Mouse (Mus musculus): ENCODE measurements around the gene Ywhag. TPM values are rescaled to one million over a fixed set of nuclear protein-coding genes. Genes with fewer than 3 reads are reported as not detected.

The Ywhag gene
- total RNA-seq, 4 experiments from 2014 or later = 1,072 to 1,089 (median 1,074) TPM

DNA sequence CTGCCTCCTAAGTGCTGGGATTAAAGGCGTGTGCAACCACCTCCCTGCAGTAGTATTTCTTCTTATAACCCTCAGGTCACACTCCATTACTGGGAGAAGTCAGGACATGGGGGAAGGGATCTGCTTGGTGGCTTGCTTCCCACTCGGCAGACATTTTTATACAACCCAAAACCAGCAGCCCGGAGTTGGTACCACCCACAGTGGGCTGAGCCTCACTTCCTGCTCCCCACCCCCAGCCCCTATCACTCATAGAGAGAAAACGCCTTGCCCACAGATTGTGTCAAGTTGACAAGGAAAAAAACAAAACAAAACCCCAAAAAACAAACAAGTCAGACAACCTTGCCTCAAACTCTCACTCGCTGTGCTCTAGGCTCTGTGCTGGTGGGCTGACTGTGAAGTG is 21.2 kb downstream of the Ywhag start:
- DNase-seq (ENCODE audit: low spot score in 2 of 2) = no peak

- no peak for DNase-seq (ENCODE audit: low spot score in 2 of 2)
Observed at GRCm38 (mm10) chr5:135911633-135912220, 22.7 kb downstream of the Ywhag start.

GRCm38 (mm10) chr5:135910813-135911212 is 23.6 kb downstream of the Ywhag start:
- DNase-seq (ENCODE audit: low spot score in 2 of 2) = no peak

DNA sequence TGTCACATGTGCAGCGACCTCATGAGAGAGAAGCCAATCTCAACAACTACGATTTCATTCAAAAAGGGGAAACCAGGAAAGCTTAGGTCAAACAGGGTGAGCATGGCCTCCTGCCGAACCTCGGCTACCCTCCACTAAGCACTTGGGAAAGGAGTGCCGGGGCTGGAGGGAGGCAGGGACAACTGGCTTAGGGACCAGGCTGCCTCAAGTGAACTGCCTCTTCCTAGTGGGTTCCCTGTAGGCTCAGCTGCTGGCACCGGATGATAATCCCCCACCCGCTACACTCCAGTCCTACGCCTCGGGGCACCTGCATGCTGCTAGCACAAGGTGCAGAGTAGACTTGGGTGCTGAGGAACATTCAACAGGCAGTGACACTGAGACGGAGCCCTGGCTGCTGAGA is 24.8 kb downstream of the Ywhag start:
- no peak for DNase-seq (ENCODE audit: low spot score in 2 of 2)

DNA sequence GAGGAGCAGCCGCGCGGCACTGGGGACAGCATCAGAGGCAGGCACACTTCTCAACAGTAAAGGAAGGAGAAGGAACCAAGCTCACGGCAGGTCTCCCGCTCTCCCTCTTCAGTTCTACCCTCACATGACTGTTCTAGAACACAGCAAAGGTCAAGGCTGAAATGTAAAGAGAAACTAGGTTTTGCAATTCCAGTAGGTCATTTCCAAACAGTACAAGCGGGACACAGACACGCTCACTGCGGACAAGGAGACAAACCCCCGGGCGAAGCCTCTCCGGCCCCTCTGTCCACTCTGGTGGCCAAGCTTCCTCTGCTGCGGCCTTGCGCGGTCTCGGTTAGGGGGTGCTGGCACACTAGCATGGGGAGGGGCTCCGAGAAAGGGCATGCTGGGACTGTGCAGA is 25.4 kb downstream of the Ywhag start:
- DNase-seq (ENCODE audit: low spot score in 2 of 2) = no peak

GRCm38 (mm10) chr5:135908185-135908584 is 26.2 kb downstream of the Ywhag start:
- DNase-seq (ENCODE audit: low spot score in 2 of 2) = peak in 1 of 2 experiments; percentile 42

- DNase-seq (ENCODE audit: low spot score in 2 of 2) = no peak
Observed at GRCm38 (mm10) chr5:135907256-135907655, 27.2 kb downstream of the Ywhag start.

GRCm38 (mm10) chr5:135906846-135907245 is 27.6 kb downstream of the Ywhag start:
- no peak for DNase-seq (ENCODE audit: low spot score in 2 of 2)

GRCm38 (mm10) chr5:135905320-135906225 is 28.8 kb downstream of the Ywhag start:
- DNase-seq (ENCODE audit: low spot score in 2 of 2) = no peak

DNA sequence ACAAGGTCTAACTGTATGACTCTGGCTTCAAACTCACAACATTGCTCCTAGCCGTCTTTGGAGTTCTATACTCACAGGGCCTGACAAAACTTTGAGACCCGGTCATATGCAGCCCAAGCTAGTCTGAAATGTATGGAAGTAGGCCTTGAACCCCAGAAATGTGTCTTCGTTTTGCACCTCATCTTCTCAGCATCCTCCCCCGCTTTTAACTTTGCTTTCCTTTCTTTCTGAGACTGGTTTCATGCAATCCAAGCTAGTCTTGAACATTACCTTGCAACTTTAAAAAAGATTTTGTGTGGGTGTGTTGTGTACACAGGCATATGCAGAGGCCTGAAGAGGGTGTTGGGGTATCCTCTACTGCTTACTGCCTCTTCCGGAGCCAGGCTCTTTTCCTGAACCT is 30.2 kb downstream of the Ywhag start:
- DNase-seq (ENCODE audit: low spot score in 2 of 2) = no peak

DNA sequence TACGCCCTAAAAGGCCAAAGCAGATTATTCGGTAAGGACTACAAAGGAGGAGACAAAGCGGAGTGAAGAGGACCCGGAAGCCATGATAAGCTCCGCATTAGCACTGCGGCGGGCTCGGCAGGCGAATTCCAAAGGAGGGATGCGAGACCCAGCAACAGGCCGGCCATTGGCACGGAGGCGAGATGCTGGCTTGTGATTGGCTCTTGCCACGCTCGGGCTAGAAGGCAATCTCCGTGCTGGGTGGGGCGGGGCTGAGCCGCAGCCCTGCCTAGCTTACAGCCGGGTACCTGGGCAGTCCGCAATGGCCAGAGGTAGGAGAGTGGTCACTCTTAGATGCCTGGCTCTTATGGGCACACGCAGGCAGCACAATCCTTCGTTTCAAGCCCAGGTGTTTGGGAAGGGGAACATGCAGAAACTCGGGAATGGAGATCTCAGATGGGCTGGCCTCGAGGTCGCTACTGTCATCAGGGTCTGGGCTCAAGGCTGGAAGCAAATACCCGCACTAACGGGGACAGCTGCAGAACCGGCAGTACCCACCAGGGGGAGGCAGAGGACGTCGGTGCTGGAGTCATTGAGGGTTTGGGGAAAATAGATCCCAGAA is 30.8 kb downstream of the Ywhag start:
- DNase-seq (ENCODE audit: low spot score in 2 of 2) = peak; percentile 95 to 97

- no peak for DNase-seq (ENCODE audit: low spot score in 2 of 2)
Observed at GRCm38 (mm10) chr5:135903058-135903457, 31.4 kb downstream of the Ywhag start.

DNA sequence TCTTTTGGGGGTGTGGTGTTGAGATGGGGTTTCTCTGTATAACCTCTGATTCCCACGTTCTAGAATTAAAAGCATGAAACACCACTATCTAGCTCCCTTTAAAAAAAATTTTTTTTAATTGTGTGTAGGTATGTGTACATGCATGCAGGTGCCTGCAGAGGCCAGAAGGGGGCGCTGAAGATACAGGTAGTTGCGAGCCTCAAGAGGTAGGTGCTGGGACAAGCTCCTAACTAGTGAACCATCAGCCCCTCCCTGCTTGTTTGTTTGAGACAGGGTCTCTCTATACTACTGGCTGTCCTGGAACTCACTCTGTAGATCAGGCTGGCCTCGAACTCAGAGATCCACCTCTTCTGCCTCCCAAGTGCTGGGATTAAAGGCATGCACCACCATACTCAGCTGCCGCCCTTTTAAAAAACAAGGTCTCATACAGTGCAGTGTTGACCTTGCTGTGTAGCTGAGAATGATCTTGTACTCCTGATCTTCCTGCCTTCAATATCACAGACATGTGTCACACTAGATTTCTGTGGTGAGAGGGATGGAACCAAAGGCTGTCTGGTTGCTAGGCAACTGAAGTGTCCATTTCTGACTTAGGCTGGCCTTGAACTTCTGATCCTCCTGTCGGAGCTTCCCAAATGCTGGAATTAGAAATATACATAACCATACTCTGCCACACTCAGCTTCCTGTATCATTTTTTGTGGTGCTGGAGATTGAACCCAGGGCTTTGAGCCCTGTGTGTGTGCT is 32.9 kb downstream of the Ywhag start:
- DNase-seq (ENCODE audit: low spot score in 2 of 2) = no peak

GRCm38 (mm10) chr5:135900701-135901100 is 33.7 kb downstream of the Ywhag start:
- no peak for DNase-seq (ENCODE audit: low spot score in 2 of 2)

DNA sequence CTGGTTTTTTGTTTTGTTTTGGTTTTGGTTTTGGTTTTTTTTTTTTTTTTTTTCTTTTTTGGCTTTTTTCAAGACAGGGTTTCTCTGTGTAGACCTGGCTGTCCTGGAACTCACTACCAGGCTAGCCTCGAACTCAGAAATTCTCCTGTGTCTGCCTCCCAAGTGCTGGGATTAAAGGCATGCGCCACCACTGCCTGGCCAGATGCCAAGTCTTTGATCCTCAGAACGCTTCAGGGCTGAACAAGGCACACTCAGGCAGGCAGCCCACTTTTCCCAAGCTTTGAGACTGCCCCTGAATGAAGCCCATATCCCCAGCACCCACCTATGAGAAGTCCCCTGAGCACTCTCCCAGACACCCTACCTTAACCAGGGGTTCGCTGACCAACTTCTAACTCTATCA is 34.6 kb downstream of the Ywhag start:
- no peak for DNase-seq (ENCODE audit: low spot score in 2 of 2)

DNA sequence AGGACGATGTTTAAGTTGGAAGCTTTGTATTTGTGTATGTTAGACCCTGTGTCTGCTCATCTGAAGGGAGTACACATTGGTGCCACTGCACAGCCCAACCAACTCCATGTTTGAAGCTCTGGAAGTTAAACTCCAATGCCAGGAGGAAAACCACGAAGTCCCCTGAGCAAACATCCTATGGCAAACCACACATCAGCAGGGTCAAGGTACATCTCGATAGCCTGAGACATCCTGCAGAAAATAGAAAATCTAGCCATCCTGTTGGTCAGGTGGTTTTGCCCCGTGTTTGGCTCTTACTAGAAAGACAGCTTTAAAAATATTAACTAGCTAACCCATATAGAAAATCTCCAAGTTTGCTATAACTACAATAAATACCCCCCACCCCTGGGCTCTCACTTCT is 35.4 kb downstream of the Ywhag start:
- no peak for DNase-seq (ENCODE audit: low spot score in 2 of 2)

- DNase-seq (ENCODE audit: low spot score in 2 of 2) = no peak
Observed at GRCm38 (mm10) chr5:135898028-135898427, 36.4 kb downstream of the Ywhag start.

DNA sequence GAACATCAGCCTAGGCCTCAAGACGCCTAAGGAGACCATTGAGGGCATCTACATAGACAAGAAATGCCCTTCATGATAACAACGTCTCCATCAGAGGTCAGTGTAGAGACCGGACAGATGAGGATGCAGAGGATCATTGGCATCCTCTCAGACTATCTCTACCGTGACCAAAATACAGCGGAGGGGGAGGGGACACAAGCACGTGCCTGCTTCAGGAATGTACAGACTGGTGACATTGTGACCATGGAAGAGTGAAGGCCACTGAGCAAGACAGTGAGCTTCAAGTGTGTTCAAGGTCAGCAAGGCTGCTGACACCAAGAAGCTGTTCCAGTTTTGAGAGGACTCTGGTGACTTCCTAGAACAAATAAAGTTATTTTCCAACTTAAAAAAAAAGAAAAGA is 39.5 kb downstream of the Ywhag start:
- no peak for DNase-seq (ENCODE audit: low spot score in 2 of 2)

DNA sequence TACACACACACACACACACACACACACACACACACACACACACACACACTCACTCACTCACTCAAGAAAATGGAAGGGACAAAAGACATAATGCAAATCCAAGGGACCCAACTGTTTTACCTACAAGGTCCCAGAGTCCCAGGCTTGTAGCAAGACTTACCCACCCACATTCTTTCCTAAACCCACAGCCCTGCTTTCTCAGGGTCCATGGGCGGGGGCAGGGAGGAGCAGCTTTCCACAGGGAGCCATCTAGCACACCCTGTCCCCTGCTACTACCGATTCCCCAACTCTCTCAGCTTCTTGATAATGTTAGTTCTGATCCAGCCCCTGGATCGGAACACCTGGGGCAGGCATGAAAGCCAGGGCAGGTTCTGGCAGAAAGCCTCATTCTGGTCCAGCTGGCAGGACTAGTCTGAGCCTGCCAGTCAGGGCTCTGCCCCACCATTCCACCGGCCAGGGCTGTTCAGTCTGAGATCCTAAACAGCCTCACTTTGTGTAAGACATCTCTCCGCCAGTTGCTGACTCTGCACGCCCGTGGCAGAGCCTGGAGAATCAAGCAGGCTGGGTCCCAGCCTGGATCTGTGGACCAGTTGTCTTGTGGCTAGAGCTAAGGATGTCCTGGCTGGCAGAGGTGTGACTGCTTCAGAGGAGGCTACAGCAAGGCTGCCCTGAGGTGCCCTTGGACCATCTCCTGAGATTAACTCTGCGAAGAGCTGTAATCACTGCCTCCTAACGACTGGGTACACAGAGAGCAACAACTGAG is 41.6 kb downstream of the Ywhag start:
- no peak for DNase-seq (ENCODE audit: low spot score in 2 of 2)

GRCm38 (mm10) chr5:135890920-135891319 is 43.5 kb downstream of the Ywhag start:
- no peak for DNase-seq (ENCODE audit: low spot score in 2 of 2)

DNA sequence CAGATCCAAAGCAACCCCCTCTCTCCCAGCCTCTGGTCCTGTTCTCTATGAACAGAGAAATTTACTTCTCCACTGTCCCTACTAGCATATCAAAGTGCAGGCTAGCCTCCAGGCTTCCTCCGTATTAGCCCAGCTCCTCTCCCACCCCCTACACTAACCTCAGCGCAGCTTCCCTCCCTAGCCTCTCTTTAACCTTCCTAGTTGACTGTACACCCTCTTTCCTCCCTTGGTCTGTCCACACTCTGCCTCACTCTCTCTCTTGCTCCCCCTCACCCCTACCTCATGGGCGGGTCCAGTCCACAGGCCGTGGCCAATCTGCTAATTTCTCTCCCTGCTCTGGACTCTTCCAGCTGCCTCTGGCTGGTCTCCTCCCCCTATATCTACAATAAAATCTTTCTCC is 44.1 kb downstream of the Ywhag start:
- no peak for DNase-seq (ENCODE audit: low spot score in 2 of 2)

All from left cerebral cortex, adult 8-10 months (tissue).